ENCODE assay signal across 8 mouse cellular contexts in genomic region chr8:47941028-47941427, GRCm38 (mm10). TPM values are rescaled to one million over a fixed set of nuclear protein-coding genes. Genes with fewer than 3 reads are reported as not detected.
DNase-seq lines count a peak whose midpoint lies in the region.

No protein-coding gene starts in this region.

- intact Hi-C loops in heart, postnatal 14 days (cut with DNase I): loop anchor here (5.0 kb wide), 1 partner anchor 69 kb away; no protein-coding TSS in a partner anchor

- peak; percentile 33 for DNase-seq in adrenal gland, postnatal 10 days
- DNase-seq in adrenal gland, postnatal 4 days (ENCODE audit: low spot score in 2 of 2): no peak
- peak; percentile 70 for DNase-seq in ES-CJ7 (ENCODE audit: low read depth, low spot score)
- DNase-seq in heart, postnatal 14 days: peak; percentile 42 to 48
- DNase-seq in kidney, postnatal 4 days: peak; percentile 59 to 69
- no peak for DNase-seq in thymus, postnatal 0 days (ENCODE audit: low spot score)
- DNase-seq in right cerebral cortex, postnatal 36 days (ENCODE audit: low spot score in 2 of 2): no peak
- no peak for DNase-seq in layer of hippocampus, adult 11-12 months (ENCODE audit: low spot score)

RNA-seq across cellular contexts. Expression of gene Wwc2, which starts 49.7 kb away (rescaled TPM):
- total RNA-seq in adrenal gland, postnatal 10 days (2021): 10 to 100 TPM; 23.0 to 24.4 TPM
- 10 to 100 TPM; 30.8 to 35.5 TPM for total RNA-seq in adrenal gland, postnatal 4 days (2021)
- total RNA-seq in heart, postnatal 14 days (2021): 10 to 100 TPM; 33.2 to 33.4 TPM
- 1.3 and 1.8 TPM in 2 replicates for polyA plus RNA-seq in thymus, postnatal 0 days (2015; fragmentation: Nextera tagmentation; extraction: Ambion mirVana)

Comparison
In these comparisons a context has a peak if more than half of its experiments do, and no peak if none do; other contexts are left out.
1. DNase-seq: peak in adrenal gland, postnatal 10 days (single experiment), ES-CJ7 (single experiment), heart, postnatal 14 days (2 of 2) and kidney, postnatal 4 days (2 of 2); none in adrenal gland, postnatal 4 days (0 of 2), thymus, postnatal 0 days (single experiment), right cerebral cortex, postnatal 36 days (0 of 2) and layer of hippocampus, adult 11-12 months (single experiment).